Mouse (Mus musculus): ENCODE results near the gene Arntl.

Gene Arntl

DNA sequence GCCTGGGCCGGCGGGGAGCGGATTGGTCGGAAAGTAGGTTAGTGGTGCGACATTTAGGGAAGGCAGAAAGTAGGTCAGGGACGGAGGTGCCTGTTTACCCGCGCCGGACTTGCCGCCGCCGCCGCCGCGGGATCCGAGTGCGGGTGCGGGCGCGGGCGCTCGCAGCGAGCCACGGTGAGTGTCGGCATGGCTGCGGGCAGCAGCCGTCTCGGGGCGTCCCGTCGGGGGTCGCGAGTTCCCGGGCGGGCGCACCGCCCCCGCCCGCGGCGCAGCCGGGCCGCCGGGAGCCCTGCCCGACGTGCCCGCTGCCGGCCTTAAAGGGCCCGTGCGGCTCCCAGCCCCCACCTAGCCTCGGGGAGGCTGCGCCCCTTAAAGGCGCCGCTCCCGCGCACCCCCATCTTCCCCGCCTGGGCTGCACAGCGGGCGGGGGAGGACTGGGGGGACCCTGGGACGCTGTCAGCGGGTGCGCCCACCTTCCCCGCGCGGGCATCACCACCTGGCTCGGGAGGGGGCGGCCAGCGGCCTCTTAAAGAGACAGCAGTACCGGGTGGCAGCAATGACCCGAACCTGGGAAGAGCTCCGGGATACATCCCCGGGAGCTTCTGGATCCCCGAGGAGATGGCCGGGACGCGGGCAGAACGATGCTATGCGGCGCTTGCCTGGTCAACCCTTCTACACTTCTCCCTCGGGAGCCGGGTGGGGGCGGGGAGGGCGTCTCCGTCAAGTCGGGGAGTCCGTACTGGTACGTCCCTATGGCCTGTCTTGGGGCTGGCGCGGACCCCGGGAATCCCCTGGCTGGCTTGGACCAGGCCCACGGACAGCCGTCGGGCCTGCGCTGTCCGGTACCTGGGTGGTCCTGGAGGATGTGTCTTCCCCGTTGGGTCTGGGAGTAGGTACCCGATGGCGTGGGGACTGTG is 464 bp downstream of the Arntl start:
- no peak for DNase-seq (ENCODE audit: extremely low read depth, low read depth, low spot score)

DNA sequence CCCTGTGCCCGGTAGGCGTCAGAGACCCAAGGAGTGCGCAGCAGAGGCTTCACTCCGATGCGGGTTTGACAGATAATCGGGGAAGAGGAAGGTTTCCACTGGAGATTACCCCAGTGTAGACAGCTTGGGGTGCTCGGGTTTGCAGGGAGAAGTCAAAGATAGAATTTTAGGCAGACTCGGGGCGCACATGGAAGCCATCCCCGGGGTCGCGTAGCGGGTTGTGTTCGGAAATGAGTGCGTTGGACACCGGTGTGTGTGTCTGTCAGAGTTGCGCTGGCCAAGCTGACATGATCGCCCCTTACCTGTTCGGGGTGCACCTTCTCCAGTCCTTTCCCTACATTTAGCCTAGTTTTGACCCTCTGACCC is 1.1 kb downstream of the Arntl start:
- DNase-seq (ENCODE audit: extremely low read depth, low read depth, low spot score) = no peak

DNA sequence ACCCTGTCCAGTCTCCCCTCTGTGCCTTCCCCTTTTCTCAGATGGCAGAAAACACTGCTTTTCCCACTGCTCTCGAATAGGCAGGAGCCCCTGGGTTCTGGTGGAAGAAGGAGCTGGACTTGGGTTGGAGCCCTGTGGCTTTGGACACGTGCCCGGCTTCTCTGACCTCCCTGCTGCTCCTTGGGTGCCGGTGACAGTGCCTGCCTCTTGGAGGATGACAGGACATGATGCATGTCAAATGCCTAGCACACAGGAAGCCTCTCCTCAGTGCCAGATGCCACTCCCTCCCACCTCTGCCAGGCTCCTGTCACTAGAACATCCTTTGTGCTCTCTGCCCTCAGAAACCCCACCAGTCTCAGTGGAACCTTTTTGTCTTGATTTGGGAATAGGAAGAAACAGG is 3.2 kb downstream of the Arntl start:
- DNase-seq (ENCODE audit: extremely low read depth, low read depth, low spot score) = no peak

DNA sequence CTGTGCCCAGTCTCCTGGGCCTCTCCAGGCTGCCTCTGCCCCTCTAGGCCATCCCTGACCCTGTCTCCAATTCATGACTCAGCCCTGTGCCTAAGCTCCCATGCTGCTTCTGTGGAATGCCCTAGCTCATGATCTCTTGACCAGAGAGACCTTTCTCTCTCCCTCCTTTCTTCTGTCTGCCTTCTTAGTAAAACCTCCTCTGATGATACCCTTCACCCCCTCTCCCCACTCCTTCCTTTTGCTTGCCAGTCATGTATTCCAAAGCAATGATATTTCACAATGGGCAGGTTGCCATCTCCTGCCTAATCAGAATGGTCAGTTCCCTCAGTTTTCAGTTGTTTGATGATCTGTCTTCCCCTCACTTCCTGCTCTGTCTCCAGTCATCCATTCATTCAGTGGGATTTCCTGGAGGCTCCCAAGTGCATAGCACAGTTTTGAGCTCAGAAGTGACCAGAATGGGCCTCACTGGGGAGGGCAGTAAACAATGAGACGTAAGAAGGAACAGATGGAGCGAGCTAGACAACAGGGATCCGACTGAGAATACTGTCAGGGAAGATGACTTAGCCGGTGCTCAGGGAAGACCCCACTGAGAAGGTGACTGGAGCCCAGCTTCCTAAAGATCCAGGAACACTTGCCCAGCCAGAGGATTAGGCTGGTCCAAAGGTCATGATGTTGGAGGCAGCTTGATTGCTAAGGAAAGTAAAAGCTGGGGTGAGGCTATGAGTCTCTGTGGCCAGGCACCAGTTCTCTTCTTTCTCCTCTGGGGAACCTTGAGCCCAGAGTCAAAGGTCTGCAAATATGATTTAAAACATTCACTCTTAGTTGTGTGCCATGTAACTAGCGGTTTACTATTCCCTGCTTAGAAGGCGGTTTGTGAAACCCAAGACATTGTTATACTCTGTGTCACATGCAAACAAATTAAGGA is 7.2 kb downstream of the Arntl start:
- DNase-seq (ENCODE audit: extremely low read depth, low read depth, low spot score) = no peak

DNA sequence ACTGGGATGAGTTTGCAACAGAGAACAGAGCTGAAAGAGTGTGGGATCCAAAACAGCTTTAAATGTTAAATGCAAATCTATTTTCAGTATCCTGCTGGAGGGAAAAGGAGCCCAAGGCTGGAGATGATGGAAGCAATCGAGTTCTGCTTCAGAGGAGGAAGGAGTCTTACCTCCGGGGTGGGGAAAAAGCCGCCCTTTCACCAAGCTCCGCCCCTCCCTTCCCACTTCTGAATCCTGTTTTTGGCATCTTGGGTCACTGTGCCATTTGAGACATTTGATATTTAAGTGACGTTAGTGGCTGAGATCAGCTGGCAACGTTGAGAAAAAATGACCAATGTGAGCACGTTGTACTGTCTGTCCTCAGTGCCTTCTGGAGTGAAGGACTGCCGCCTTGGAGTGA is 8.9 kb downstream of the Arntl start:
- DNase-seq (ENCODE audit: extremely low read depth, low read depth, low spot score) = no peak

DNA sequence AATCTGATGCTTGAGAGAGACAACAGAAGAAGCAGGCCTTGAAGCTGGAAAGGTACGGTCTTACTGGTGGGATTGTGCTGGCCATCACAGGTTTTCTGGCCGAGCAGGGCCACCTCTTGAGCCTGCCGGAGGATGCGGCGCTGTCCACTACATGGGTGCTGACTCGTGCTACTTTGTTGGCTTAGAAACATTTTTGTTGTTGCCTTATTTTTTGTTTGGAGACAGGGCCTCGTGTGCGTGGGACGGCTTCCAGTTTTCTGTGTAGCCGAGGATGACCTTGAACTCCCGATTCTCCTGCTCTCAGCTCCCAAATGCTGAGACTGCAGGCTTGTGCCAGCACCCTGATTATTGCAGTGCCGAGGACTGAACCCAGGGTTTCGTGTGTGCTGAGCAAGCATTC is 12.2 kb downstream of the Arntl start:
- DNase-seq (ENCODE audit: extremely low read depth, low read depth, low spot score) = no peak

DNA sequence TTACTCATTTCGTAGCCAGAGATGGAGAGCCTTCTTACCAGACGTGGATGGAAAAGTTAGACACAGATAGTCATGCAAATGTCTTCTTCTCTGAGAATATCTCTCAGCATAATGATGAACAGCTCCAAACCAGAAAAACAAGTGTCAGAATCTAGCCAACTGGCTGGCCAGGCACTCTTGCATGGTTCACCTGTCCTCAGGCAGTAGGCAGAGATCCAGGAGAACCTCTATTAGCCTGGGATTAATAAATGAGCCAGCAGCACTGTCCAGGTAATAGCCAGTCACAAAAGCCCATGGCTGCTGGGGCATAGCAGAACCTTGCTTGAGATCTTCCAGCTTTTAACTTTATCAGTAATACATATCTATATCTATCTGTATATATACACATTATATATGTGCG is 12.6 kb downstream of the Arntl start:
- no peak for DNase-seq (ENCODE audit: extremely low read depth, low read depth, low spot score)

DNA sequence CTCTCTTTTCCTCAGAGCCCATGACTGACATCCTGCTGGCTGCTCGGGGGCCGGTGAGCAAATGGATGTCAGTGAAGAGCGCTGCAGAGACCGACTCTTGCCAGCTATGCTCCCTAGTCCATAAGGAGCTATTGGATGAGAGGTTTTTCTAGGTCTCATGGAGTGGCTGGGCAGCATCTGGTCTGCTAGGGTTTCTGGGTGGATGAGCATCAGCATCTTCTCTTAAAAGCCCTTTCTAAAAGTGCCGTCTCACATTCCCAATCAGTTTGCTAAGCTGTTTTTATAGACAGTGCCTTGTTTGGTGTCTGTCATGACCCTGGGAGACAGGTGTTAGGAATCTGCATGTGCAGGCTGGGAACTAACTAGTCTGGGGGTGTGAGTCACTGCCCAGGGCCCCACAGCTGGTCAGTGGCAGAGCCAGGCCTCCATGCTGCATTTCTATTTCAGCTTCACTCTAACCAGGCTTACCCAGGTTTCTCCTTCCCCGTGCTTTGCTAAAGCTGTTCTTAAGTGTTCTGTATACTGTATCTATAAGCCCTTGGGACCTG is 13.5 kb downstream of the Arntl start:
- DNase-seq (ENCODE audit: extremely low read depth, low read depth, low spot score) = no peak

DNA sequence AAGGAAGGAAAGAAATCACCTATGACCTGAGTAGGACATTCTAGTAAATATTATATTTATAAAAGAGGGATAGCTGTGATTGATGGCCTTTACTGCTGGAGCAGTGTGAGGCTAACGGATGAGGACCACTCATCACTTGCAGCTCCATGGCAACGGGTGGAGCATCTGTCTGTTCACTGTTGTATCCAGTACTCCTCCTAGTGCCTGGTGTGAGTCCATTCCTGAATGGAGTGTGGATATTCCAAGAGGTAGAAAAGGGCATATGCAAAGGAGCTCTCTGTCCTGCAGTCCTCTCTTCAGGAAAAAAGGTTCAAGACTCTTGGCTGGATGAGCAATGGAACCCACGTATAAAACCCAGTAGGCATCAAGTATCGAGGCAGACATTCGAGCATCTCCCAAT is 15.6 kb downstream of the Arntl start:
- no peak for DNase-seq (ENCODE audit: extremely low read depth, low read depth, low spot score)

DNA sequence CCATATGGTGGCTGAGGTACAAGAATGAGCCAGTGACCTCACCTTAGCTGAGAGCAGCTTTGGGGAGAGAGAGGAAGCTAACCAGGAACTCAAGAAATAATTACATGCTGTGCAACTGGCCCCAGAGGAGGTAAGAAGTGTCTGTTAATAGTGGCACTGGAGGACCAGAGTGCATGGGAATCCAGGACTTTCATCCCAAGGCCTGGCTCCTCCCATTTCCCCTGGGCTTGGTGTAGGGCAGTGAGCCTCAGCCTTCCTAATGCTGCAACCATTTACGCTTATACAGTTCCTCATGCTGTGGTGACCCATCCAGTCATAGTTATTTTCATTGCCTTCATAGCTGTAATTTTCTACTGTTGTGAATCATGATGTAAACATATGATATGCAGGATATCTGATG is 17.4 kb downstream of the Arntl start:
- no peak for DNase-seq (ENCODE audit: extremely low read depth, low read depth, low spot score)

DNA sequence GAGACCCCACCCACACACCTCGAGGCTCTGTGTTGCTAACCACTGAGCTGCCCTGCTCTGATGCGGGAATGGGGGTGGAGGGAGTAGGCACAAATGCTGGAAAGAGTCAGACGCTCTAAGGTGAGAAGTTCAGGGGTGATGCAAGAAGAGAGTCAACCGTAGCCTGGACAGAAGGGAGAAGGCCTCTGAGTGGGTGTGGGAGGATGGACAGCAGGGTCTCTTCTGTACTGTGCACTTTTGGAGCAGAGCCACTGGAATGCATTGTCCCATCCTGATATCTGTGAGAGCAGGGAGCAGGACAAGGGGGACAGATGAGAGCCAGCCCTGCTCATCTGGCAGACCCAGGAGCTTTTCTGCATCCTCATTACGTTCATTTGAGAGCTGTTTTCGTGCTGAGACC is 21.2 kb downstream of the Arntl start:
- DNase-seq (ENCODE audit: extremely low read depth, low read depth, low spot score) = no peak

DNA sequence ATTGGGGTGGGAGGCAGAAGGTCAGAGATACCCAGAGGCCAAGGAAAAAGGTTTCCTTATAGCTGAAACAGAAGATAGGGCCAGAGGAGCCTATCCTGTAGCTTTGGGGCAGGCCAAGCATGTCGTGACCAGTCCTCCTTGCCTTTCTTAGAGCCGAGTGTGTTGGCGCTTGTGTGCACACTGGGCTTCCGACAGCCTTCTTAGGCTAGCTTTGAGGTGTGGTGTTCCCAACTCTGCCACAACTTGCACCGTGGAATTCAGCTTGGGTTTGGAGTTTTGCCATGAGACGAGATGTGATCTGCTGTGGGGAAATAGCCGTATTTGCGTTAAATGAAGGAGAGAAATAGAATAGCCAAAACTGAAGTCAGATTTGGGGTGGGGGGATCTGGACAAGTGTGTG is 28.9 kb downstream of the Arntl start:
- DNase-seq (ENCODE audit: extremely low read depth, low read depth, low spot score) = no peak

DNA sequence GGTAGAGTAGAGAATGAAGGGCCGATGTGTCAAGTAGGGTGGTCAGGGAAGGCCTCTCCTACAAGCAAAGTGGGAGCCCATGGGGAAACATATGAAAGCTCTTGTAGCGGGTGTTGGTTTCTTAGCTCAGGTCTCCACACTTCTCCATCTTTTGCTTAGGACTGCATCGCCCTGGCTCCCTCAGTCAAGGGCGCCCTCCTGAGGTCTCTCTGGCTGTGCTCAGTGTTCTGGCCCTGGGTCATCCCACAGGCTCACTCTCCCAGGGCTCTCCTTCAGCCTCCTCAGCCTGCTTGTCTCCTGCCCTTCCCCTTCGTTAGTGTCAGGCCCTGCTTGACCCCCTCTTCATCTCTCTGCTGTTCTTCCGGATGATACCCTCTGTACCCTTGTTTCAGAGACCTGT is 31.1 kb downstream of the Arntl start:
- no peak for DNase-seq (ENCODE audit: extremely low read depth, low read depth, low spot score)

DNA sequence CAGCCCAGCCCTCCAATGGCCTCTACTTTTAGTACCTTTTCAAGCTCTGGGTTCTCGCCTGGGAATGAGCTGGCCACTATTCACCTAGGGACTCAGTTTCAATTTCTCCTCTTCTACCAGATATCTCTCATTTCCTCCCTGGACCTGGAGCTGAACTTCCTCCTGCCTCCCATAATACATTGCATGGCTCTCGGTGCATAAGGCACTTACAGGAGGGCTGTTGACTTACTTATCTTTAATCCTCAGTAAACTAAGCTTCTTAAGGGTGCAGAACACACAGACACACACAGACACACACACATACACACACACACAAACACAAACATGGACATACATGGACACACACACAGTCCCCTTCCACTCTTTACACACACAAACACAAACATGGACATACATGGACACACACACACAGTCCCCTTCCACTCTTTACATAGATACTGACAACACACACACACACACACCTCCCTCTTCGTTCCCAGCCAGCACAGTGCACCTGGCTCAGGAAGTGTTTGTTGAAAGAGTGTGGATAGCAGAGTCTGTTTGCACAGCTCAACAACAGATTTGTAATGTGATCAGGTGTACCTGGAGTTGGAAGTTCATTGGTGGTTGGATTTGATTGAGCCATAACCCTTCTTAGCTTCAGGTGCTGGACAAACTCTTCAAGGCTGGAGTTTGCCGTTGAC is 32.3 kb downstream of the Arntl start:
- DNase-seq (ENCODE audit: extremely low read depth, low read depth, low spot score) = no peak

DNA sequence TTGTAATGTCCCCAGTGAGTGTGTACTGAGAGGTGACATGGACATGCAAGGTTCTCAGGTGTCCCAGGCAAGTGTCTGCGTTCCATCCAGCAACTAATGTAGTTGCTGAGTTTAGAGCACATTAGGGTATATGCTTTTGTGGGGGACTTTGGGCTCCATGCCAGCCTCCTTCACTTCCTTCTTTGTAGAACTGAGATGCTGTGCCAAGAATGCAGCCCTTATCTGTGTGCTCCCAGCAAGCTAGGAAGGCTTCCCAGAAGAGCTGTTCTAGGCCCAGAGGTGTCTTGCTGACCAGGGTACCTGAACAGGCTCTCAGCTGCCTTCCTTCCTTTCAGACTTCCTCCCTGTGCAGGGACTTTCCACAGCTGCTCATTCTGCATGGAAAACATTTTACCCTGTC is 33.2 kb downstream of the Arntl start:
- no peak for DNase-seq (ENCODE audit: extremely low read depth, low read depth, low spot score)

DNA sequence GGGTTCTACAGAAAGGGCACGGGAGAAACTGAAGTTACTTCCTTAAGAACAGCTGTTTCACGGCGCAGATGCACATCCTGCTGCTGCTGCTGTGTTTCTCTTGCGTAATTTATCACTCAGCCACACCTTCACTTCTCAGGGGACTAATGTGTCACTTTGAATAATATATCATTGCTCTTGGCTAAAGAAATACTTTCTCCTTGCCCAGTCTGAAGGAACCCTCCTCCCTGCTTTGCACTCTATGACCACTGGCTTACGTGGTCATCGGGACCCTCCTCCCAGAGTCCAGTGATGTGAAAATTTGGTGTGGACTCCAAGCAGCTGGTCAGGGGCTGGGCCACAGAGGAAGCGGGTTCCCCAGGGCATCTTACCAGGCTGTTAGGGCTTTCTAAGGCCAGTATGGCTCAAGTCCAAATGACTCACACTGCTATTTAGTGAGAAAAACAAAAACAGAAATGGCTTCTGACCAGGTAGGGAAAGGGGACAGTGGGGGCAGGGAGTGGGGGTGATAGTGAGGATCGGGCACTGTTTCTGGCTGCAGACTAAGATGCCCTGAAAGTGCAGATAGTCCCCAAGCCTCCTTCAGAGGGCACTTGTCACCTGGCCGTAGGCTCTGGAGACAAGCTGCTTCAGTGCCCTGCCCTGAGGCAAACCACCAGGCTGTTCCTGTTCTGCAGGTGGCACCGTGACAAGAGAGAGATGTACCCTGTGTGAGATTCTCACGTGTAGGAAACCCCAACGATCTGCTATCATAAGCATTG is 34.8 kb downstream of the Arntl start:
- DNase-seq (ENCODE audit: extremely low read depth, low read depth, low spot score) = no peak

DNA sequence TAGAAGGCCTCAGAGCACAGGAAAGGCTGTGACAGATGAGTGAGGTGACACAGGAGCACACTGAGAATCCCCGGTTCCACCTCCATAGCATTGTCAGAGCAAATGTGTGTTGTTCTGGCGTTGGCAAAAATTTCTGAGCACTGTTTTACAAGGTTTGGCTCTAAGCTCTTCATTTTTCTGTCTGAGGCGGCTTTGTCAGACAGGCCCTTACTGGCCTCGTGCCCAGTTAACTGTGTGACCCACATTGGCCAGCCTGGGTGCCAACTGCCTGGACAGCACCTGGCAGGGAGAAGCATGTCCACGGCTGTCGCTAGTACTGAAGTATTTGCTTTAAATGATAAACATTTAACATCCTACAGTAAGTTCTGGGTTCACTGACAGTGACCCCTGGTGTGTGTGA is 35.4 kb downstream of the Arntl start:
- no peak for DNase-seq (ENCODE audit: extremely low read depth, low read depth, low spot score)

DNA sequence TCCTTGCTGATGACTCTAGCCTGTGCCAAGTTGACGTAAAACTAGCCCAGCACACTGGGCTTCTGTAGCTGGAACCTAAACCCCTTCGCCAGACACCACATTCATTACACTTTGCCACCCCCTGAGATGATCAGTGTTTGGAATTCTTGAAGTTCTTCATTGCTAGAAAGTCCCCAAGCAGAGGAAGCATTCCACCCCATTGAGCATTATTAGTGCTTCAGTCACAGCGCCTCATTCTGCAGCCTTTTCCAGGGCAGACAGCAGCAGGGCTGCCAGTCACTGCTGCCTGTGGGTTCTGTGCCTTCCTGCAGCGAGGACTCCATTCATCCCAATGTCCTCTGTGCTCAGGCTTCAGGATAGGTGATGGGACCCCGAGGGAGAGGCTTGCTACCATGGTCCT is 37.9 kb downstream of the Arntl start:
- no peak for DNase-seq (ENCODE audit: extremely low read depth, low read depth, low spot score)

DNA sequence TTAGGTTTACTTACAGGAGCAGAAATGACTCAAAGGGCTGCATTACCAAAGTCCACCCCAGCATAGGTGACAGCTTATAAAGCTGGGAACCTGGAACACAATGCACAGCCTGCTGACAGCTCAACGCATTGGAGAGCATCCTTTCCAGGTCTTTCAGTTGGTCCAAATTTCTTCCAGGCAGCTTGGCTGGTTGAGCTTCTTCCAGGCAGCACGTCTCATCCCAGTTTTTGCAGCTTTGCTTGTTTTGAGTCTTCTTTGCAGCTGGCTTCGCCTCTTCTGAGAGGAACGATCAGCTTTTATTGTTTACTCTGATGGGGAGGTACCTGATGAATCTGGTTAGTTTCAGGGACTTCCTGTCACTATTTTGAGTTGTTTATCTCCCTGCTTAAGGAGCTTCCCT is 39.2 kb downstream of the Arntl start:
- no peak for DNase-seq (ENCODE audit: extremely low read depth, low read depth, low spot score)

DNA sequence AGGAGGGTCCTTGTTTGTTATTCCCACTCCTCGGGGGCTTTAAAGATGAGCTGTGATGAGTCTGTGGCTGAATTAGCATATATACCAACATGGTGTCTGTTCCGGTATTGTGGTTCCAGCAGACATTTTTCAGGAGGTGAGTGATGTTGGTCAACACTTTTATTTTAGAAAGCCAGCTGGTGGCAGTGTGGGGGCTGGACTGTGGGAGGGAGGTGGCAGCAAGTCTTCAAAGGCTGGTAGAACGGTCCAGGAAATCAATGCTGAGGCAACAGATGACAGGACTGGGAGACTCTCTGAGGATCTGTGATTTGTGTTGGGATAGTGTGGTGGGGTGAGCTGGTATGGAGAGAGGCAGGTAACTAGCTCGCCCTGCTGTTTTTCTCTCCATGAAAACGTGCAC is 39.9 kb downstream of the Arntl start:
- no peak for DNase-seq (ENCODE audit: extremely low read depth, low read depth, low spot score)

Data from fat pad, adult 2 months (tissue).